Mouse (Mus musculus) bone marrow macrophage, adult 2 months (primary cell): Measurements from ENCODE around the gene Nr2f2.

Experiments
- CTCF ChIP-seq: IDR thresholded peaks from 2 replicates; pipeline ENCODE4 v1.5.1; 2012; ENCODE audit warnings: low read depth, mild to moderate bottlenecking, low read length, moderate library complexity
- POLR2A ChIP-seq: IDR thresholded peaks from 2 replicates; pipeline ENCODE4 v1.6.1; 2012; ENCODE audit warnings: mild to moderate bottlenecking, low read depth, low read length, borderline replicate concordance

GRCm38 (mm10) chr7:70370552-70371262 is 4.2 kb upstream of the Nr2f2 start:
- no peak for TF ChIP-seq POLR2A
- TF ChIP-seq CTCF, result no peak
